Mouse (Mus musculus) hindbrain, embryonic 13.5 days (tissue): ENCODE data around the gene Gm11937. TPM values are rescaled to one million over a fixed set of nuclear protein-coding genes. Genes with fewer than 3 reads are reported as not detected.
"Not testable (repeated sequence)": the region's sequence is repeated elsewhere in the genome, so short reads cannot be mapped to it uniquely, and the experiment has no call there.

Experiments
- ATAC-seq: fragments of 200-750 bp; cut with Nextera tagmentation; 2 replicates; pipeline ENCODE4 v1.8.0; 2017; ENCODE audit warnings: moderate TSS enrichment; ENCODE audit not compliant: low FRiP score
- H3K27ac ChIP-seq: fragments of 300-500 bp; sonication (generic); 2 replicates; pipeline ENCODE4 v1.5.1; 2015; ENCODE audit warnings: inconsistent platforms, mild to moderate bottlenecking, moderate library complexity
- H3K27me3 ChIP-seq: fragments of 300-500 bp; sonication (generic); 2 replicates; pipeline ENCODE4 v1.6.1; 2015; ENCODE audit warnings: mild to moderate bottlenecking, inconsistent platforms
- H3K36me3 ChIP-seq: fragments of 300-500 bp; sonication (generic); 2 replicates; pipeline ENCODE4 v1.6.1; 2015; ENCODE audit warnings: mild to moderate bottlenecking, inconsistent platforms
- H3K4me1 ChIP-seq: fragments of 300-500 bp; sonication (generic); replicated peaks from 2 replicates; pipeline ENCODE4 v1.6.1; 2015; ENCODE audit warnings: inconsistent platforms
- H3K4me2 ChIP-seq: fragments of 300-500 bp; sonication (generic); 2 replicates; pipeline ENCODE4 v1.6.1; 2015; ENCODE audit warnings: inconsistent platforms, mild to moderate bottlenecking, moderate library complexity
- H3K4me3 ChIP-seq: fragments of 300-500 bp; sonication (generic); 2 replicates; pipeline ENCODE4 v1.5.1; 2015; ENCODE audit warnings: mild to moderate bottlenecking, inconsistent platforms
- H3K9ac ChIP-seq: fragments of 300-500 bp; sonication (generic); 2 replicates; pipeline ENCODE4 v1.6.1; 2015; ENCODE audit warnings: mild to moderate bottlenecking, inconsistent platforms
- H3K9me3 ChIP-seq: fragments of 300-500 bp; sonication (generic); 2 replicates; pipeline ENCODE4 v1.6.1; 2016; ENCODE audit warnings: inconsistent platforms
- WGBS: fragments of 180-500 bp; shearing (Covaris S2); methylation state at CpG from one replicate; pipeline ENCODE4 v1.1.7; 2015; 5-methylcytosine and 5-hydroxymethylcytosine counted together
- polyA plus RNA-seq: library from polyadenylated mRNA; unstranded; fragments of >200 nt; fragmentation: Nextera tagmentation; extraction: Ambion mirVana; gene quantifications from 2 replicates; pipeline ENCODE4 v1.2.1, GENCODE M21; 2015

Gm11937 gene
- not detected in 2 replicates for polyA plus RNA-seq

DNA sequence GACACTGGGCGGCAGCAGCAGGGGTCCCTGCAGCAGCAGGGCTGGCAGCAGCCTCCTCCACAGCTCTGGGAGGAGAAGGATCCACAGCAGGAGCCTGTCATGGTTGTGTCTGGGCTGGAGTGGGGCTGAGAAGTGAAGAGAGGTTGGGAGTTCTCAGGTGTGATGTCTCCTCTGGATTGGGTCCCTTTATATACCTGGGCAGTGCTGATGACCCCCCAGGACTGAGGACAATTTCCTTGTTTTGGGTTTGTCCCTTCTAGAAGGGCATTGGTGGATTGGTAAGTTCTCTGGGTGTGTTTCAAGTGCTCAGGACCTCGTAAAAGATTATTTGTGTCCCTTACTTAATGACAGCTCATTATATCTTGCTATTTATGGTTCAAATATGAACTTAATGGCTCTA, at the start of gene Gm11937:
Gene Gm11937, minus strand, starts transcription at position 101 of the 400 bp plus-strand sequence.
- not testable (repeated sequence) for ATAC-seq, H3K4me3 ChIP-seq, H3K4me2 ChIP-seq, H3K27ac ChIP-seq, H3K27me3 ChIP-seq, H3K36me3 ChIP-seq, H3K9ac ChIP-seq, H3K9me3 ChIP-seq, H3K4me1 ChIP-seq
- 88% methylated on average over 1 of the region's 2 CpGs for WGBS

DNA sequence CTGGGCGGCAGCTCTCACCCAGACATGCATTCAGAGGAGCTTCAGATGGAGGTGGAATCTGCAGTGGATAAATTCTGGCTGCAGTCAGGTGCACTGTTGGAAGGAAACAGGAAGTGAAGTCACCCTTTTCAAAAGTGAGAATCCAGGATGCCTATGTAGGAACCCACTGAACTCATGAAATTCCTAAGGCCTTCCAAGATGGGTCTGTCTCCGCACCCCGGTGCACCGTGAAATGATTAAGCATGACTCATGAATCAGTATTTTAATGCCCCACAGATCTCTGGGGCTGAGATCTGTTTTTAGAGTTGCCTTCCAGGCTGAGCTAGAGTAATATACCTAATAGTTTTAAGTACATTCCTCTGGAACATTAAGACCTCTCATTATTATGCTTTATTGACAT, 49.3 kb upstream of the Gm11937 start:
- Histone ChIP-seq H3K9ac (no peak overlapping the region), H3K36me3 (no peaks in the 10 kb centered on the region), H3K9me3 (no peaks in the 10 kb centered on the region), H3K4me2 (no peak overlapping the region), H3K4me3 (no peak overlapping the region), H3K4me1 (no peaks in the 10 kb centered on the region), H3K27me3 (no peaks in the 10 kb centered on the region), H3K27ac (no peak overlapping the region)
- 92% methylated on average over 4 of the region's 4 CpGs for WGBS
- no peak for ATAC-seq

DNA sequence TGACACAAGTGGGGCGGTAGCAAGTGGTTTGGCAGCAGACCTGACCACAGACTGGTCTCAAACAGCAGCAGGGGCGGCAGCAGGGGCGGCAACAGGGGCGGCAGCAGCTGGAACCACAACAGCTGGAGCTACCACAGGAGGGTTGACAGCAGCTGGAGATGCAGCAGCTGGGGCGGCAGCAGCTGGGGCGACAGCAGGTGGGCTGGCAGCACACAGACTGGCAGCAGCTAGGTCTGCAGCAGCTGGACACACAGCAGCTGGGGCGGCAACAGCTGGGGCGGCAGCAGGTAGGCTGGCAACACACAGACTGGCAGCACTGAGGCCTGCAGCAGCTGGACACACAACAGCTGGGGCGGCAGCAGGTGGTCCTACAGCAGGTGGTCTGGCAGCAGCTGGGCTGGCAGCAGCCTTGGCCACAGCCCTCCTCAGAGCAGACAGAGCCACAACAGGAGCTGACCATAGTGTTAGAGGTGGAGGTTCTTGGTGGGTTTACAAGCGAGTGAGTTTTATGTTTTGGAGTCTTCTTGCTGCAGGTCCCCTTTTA, 48.5 kb upstream of the Gm11937 start, which contains the start of gene Gm11563:
Gene Gm11563, minus strand, starts transcription at position 494 of the 544 bp plus-strand sequence.
- not testable (repeated sequence) for H3K27me3 ChIP-seq, H3K27ac ChIP-seq, H3K36me3 ChIP-seq, H3K4me1 ChIP-seq, H3K4me2 ChIP-seq, H3K4me3 ChIP-seq, H3K9ac ChIP-seq, ATAC-seq, H3K9me3 ChIP-seq
- 71% methylated on average over 10 of the region's 10 CpGs for WGBS

DNA sequence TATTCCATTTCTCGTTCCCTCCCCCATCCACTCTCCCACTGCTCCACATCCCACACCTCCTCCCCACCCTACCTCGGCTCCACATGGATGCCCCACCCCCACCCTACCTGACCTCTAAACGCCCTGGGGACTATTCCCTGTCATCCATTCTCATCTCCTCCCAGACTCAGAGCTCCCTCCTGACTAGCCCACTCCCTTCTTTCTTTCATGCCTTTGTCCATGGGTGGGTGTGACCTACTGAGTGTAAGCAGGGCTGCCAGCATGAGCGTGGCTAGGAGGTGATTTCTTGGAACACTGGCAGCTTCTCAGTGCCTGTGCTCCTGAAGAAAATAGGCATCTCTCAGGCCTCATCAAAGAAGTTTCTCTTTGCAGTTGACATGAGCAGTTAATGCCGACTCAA, 47.1 kb upstream of the Gm11937 start:
- no peaks in the 10 kb centered on the region for H3K27me3 ChIP-seq
- no peak overlapping the region for H3K4me2 ChIP-seq
- no peaks in the 10 kb centered on the region for H3K9me3 ChIP-seq
- no peak overlapping the region for H3K27ac ChIP-seq
- ATAC-seq: no peak
- H3K9ac ChIP-seq: no peak overlapping the region
- H3K4me3 ChIP-seq: no peak overlapping the region
- no peaks in the 10 kb centered on the region for H3K4me1 ChIP-seq
- 52% methylated on average over 5 of the region's 5 CpGs for WGBS
- no peaks in the 10 kb centered on the region for H3K36me3 ChIP-seq

DNA sequence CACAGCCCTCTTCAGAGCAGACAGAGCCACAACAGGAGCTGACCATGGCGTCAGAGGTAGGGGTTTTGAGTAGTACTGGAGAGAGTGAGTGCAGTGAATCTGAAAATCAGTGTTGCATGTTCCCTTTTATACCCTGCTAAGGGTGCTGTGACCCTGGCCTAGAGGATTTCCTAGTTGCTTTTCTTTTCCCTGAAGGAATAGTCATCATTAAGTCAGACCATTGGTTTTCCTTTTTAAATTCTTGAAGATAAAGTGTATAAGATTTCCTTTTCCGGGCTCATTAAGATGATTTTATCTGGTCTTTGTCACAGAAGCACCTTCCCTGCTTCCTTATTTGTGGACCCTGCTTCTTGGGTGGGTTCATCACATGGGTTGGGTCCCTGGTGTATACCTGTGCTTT, 40.1 kb upstream of the Gm11937 start, which contains the start of gene Gm11555:
Gene Gm11555, minus strand, starts transcription at position 101 of the 400 bp plus-strand sequence.
- H3K27me3 ChIP-seq: no peaks in the 10 kb centered on the region
- 90% methylated on average over 2 of the region's 2 CpGs for WGBS
- no peaks in the 10 kb centered on the region for H3K9me3 ChIP-seq
- no peak within 1 kb of the TSS for H3K27ac ChIP-seq
- H3K9ac ChIP-seq: no peak within 1 kb of the TSS
- no peak within 1 kb of the TSS for H3K4me2 ChIP-seq
- H3K4me3 ChIP-seq: no peak within 1 kb of the TSS
- no peaks in the 10 kb centered on the region for H3K36me3 ChIP-seq
- ATAC-seq: no peak
- no peaks in the 10 kb centered on the region for H3K4me1 ChIP-seq

DNA sequence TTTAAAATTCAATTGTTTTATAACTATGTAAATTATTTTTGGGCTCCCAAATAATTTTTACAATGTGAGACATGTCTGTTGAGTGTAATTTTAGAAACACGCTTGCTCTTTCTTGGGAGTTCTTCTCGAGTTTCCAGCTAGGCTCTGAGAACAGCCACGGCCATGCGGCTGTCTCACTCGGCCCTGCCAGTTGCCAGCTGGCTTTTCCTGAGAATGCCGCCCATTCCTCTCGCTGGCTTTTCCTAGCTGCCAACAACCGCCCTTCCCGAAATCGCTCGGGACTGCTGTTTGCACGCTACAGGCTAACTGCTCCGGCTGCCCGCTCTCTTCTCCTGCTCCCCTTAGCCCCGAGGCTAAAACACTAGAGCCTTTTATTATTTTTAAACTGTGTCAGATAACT, 36.5 kb upstream of the Gm11937 start:
- Histone ChIP-seq H3K9ac (no peak overlapping the region), H3K36me3 (no peaks in the 10 kb centered on the region), H3K4me2 (no peak overlapping the region), H3K4me1 (no peaks in the 10 kb centered on the region), H3K27ac (no peak overlapping the region), H3K4me3 (no peak overlapping the region), H3K9me3 (no peaks in the 10 kb centered on the region), H3K27me3 (no peaks in the 10 kb centered on the region)
- 88% methylated on average over 15 of the region's 15 CpGs for WGBS
- ATAC-seq: no peak

DNA sequence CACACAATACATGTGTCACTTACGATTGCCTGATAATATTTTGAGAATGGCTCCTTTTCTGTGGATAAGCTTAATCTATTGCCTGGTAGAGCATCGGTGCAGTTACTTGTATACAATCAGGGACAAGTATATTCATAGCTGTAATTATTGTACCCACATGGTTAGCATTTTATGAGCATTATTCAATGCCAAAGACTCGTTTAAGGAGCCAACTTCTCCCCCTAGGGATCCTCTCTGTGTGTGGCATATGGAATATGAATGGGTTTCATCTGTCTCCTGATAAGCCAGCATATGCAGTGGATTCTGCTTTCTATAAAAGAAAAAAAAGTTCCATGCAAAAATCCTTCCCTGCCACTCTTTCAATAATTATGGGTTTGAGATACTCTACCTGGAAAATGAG, 34.4 kb upstream of the Gm11937 start:
- H3K4me3 ChIP-seq: no peak overlapping the region
- no peaks in the 10 kb centered on the region for H3K27me3 ChIP-seq
- H3K9ac ChIP-seq: no peak overlapping the region
- H3K36me3 ChIP-seq: no peaks in the 10 kb centered on the region
- 66% methylated on average over 3 of the region's 3 CpGs for WGBS
- no peaks in the 10 kb centered on the region for H3K4me1 ChIP-seq
- no peak overlapping the region for H3K27ac ChIP-seq
- H3K4me2 ChIP-seq: no peak overlapping the region
- H3K9me3 ChIP-seq: no peaks in the 10 kb centered on the region
- ATAC-seq: no peak

DNA sequence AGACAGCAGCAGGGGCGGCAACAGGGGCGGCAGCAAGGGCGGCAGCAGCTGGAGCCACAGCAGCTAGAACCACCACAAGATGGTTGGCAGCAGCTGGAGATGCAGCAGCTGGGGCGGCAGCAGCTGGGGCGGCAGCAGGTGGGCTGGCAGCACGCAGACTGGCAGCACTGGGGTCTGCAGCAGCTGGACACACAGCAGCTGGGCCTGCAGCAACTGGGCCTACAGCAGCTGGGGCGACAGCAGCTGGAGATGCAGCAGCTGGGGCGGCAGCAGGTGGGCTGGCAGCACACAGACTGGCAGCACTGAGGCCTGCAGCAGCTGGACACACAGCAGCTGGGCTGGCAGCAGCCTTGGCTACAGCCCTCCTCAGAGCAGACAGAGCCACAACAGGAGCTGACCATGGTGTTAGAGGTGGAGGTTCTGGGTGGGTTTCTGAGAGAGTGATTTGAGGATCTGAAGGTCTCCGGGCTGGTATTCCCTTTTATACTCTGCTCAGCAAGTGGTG, 33.7 kb upstream of the Gm11937 start, which contains the start of gene Krtap4-7:
Gene Krtap4-7, minus strand, starts transcription at position 455 of the 505 bp plus-strand sequence.
- not testable (repeated sequence) for H3K27ac ChIP-seq, H3K27me3 ChIP-seq, H3K4me1 ChIP-seq, H3K36me3 ChIP-seq, H3K9ac ChIP-seq, ATAC-seq, H3K9me3 ChIP-seq, H3K4me3 ChIP-seq, H3K4me2 ChIP-seq
- WGBS: 87% methylated on average over 9 of the region's 9 CpGs

DNA sequence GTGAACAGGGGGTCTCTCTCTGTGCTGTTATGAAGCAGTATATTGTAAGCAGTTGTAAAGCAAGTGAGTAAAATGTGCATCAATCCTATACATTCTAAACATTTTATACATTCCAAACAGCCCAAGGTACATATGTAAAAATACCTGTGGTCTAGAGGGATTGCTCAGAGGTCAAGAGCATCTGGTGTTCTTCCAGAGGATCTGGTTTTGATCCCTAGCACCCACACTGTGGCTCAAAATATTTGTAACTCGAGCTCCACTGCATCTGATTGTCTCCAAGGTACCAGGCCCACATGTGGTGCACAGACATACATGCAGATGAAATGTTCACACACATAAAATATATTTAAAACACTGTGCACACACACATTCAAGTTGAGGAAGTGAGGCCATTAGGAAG, 30.9 kb upstream of the Gm11937 start:
- WGBS: 63% methylated on average over 1 of the region's 1 CpGs
- Histone ChIP-seq H3K4me1 (no peaks in the 10 kb centered on the region), H3K4me3 (no peak overlapping the region), H3K27me3 (no peaks in the 10 kb centered on the region), H3K9me3 (no peaks in the 10 kb centered on the region), H3K9ac (no peak overlapping the region), H3K27ac (no peak overlapping the region), H3K4me2 (no peak overlapping the region), H3K36me3 (no peaks in the 10 kb centered on the region)
- no peak for ATAC-seq

DNA sequence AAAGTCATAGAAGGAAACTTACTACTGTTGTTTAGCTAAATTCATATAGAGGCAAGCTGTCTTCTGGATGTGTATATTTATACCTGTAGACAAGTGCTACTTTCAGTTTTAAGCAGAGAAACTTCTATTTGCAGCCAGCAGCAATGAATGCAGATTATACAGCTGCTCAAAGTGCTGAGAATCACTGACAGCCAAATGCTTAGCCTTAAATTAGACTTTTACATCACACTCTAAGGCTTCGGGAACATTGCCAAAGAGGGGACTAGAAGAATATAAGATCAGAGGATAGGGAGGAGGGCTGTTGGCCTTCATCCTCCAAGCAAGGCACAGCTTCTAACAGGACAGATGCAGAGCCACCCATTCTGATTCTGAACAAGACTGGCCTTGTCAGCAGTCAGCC, 27.1 kb upstream of the Gm11937 start:
- 88% methylated on average over 1 of the region's 1 CpGs for WGBS
- Histone ChIP-seq H3K36me3 (no peaks in the 10 kb centered on the region), H3K4me2 (no peak overlapping the region), H3K27me3 (no peaks in the 10 kb centered on the region), H3K4me3 (no peak overlapping the region), H3K9ac (no peak overlapping the region), H3K9me3 (no peaks in the 10 kb centered on the region), H3K27ac (no peak overlapping the region), H3K4me1 (no peaks in the 10 kb centered on the region)
- no peak for ATAC-seq

DNA sequence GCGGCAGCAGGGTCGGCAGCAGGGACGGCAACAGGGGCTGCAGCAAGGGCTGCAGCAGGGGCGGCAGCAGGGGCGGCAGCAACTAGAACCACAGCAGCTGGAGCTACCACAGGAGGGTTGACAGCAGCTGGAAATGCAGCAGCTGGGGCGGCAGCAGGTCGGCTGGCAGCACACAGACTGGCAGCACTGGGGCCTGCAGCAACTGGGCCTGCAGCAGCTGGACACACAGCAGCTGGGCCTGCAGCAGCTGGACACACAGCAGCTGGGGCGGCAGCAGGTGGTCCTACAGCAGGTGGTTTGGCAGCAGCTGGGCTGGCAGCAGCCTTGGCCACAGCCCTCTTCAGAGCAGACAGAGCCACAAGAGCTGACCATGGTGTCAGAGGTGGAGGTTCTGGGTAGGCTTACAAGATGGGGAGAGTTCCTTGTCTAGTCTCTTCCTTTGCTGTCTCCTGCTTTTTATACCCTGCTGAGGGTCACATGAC, 24.7 kb upstream of the Gm11937 start, which contains the start of gene Krtap4-2:
Gene Krtap4-2, minus strand, starts transcription at position 432 of the 482 bp plus-strand sequence.
- H3K4me3 ChIP-seq: no peak within 1 kb of the TSS
- H3K36me3 ChIP-seq: no peaks in the 10 kb centered on the region
- no peak within 1 kb of the TSS for H3K9ac ChIP-seq
- H3K4me1 ChIP-seq: no peaks in the 10 kb centered on the region
- no peaks in the 10 kb centered on the region for H3K27me3 ChIP-seq
- no peak within 1 kb of the TSS for H3K27ac ChIP-seq
- no peaks in the 10 kb centered on the region for H3K9me3 ChIP-seq
- WGBS: 42% methylated on average over 8 of the region's 8 CpGs
- no peak within 1 kb of the TSS for H3K4me2 ChIP-seq
- no peak for ATAC-seq

DNA sequence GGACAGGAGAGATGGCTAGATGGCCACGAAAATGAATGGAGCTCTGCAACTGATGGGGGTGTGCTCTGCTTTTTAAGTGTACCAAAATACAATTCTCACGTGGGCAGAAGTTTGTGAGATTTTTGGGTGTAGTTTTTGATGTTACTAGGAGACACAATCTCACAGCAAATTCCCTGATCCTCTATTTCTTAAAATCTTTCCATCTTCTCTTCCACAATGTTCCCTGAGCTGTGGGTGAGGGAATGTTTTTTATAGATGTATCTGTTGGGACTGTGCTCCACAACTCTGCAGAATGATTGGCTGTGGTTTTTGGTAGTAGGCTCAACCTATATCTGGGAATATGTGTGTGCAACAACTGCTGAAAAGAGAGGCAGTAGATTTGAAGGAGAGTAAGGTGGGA, 23.3 kb upstream of the Gm11937 start:
- Histone ChIP-seq H3K27me3 (no peaks in the 10 kb centered on the region), H3K9ac (no peak overlapping the region), H3K9me3 (no peaks in the 10 kb centered on the region), H3K4me2 (no peak overlapping the region), H3K4me1 (no peaks in the 10 kb centered on the region), H3K4me3 (no peak overlapping the region), H3K36me3 (no peaks in the 10 kb centered on the region), H3K27ac (no peak overlapping the region)
- WGBS: 77% methylated on average over 2 of the region's 2 CpGs
- no peak for ATAC-seq

DNA sequence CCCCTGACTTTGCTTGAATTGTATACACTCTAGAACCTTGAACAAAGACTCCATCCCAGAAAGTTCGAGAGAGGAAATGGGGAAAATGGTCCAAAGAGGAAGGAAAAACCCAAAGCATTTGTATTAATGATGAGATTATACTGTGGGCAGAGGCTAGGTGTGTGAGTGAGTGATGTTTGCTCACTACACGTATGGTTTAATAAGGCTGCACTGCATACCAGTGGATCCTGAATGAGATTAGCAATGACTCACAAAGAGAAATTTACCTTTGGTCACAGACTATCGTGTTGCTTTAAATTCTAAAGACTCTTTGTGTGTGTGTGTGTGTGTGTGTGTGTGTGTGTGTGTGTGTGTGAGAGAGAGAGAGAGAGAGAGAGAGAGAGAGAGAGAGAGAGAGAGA, 20.9 kb upstream of the Gm11937 start:
- Histone ChIP-seq H3K27me3 (no peaks in the 10 kb centered on the region), H3K4me1 (no peaks in the 10 kb centered on the region), H3K36me3 (no peaks in the 10 kb centered on the region), H3K4me3 (no peak overlapping the region), H3K27ac (no peak overlapping the region), H3K9me3 (no peaks in the 10 kb centered on the region), H3K4me2 (no peak overlapping the region), H3K9ac (no peak overlapping the region)
- 84% methylated on average over 3 of the region's 3 CpGs for WGBS
- no peak for ATAC-seq
